Mouse (Mus musculus): ENCODE measurements at regions not wholly inside any gene's neighbourhood (a gene's known extent, or its start where the extent isn't known, plus 50 kb on each side); places are given as distances from the start of the nearest gene placed in this dataset.

DNA sequence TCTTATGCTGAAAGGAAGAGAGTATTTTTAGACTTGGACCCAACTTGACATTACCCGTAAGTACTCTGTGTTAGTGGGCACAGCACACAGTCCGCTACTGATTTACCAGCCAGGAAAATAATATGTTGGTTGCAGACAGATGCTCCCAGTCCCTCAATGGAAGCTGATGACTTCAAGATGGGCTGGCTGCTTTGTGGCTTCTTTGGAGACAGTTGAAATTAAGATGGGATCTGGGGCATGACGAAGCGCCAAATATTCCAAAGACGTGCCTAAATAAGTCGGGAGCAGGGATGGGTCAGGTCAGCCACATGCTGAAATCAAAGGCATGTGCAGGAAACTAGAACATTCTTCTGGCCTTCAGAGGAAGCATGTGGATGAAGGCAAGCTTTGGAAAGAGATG is 321.8 kb upstream of the Cdh5 start:
- in situ Hi-C loops (cut with MboI, MseI): no loop called here

DNA sequence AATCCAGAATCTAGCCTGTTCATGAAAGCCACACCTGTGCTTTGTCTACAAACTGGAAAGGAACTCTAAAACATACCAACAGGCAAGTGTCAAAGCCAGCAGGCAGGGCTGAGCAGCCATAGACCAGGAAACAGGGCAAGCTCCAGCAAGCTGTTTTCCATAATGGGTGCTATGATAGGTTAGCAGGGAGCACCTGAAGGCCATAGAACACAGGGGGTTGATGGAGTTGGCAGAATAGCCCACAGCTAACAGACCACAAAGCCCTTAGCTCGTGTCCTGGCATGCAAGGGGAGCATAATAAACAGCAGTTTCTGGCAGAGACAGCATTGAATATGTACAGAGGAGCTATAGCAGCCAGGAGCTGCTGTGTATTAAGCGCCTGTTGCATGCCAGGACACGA is 313.1 kb upstream of the Cdh5 start:
- in situ Hi-C loops (cut with MboI, MseI): no loop called here

DNA sequence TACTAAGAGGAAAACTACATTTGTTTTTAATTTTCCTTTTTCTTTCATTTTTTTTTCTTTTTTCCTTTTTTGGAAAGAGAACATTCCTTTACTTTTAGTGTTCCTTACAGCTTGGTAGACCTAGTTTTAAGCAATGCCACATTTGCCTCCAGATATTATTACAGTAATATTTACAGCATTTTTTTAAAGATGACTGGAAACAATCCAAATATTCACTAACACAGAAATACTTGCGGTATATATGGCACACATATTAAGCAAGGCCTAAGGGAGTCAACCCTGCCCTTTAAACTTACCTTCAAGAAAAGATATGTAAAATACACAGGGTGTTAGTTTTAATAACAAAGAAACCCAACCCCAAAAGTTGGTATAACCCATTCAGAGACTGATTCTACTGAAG is 308.1 kb upstream of the Cdh5 start:
- in situ Hi-C loops (cut with MboI, MseI): no loop called here

DNA sequence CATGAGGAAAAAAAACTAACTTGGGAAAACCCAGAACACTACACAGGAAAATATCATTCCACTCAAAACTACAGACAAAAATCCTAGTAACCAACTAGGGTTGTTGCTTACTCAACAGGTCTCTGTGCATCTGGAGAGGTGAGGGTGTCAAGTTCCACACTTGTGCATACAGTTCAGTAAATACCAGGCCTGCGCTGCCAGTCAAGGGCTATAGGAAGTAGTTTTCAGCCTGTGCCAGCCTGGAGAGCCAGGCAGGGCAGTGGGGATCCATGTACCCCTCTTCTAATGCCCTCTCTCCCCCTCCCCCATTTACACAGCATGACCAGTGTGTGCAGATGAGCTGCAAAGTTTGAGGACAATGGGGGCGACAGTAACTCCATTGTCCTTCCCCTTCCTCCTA is 302.8 kb upstream of the Cdh5 start:
- in situ Hi-C loops (cut with MboI, MseI): loop anchor here (5.0 kb wide), 1 partner anchor 1004 kb away; no protein-coding TSS in a partner anchor

DNA sequence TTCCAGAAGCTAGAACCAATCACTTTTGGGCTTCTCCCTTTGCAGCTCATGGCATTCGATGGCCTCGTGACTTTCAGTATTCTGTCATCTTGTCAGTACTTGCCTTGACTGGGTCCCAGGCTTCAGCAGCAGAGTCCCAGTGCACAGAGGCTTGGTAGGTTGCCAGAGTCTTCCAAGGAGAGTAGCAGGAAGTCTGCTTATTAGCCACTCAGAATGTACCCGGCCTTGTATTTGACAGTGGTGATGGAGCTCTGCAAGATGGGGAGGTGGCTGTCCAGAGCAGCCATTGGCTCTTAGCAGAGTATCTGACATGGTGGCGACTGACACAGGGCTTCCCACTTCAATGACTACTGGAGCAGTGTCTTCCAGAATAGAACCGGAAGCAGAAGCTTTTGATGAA is 293.3 kb upstream of the Cdh5 start:
- in situ Hi-C loops (cut with MboI, MseI): no loop called here

DNA sequence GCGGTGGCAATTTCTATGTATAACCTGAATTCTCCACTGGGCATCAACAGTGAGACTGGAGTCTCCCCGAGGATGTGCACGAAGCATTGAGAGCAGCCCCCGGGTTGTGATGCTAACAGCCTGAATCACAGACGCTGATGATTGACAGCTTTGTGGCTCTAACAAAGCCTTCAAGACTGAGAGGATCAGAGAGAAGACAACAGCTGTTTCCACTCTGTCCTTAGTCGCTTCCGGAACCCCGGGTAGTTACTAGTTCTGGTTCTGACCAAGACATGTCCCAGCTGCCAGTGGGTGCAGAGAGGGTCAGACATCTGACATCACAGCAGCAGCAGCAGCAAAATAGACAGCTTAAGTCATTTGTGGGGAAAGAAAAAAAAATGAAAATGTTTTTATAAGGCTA is 292.8 kb upstream of the Cdh5 start:
- in situ Hi-C loops (cut with MboI, MseI): no loop called here

DNA sequence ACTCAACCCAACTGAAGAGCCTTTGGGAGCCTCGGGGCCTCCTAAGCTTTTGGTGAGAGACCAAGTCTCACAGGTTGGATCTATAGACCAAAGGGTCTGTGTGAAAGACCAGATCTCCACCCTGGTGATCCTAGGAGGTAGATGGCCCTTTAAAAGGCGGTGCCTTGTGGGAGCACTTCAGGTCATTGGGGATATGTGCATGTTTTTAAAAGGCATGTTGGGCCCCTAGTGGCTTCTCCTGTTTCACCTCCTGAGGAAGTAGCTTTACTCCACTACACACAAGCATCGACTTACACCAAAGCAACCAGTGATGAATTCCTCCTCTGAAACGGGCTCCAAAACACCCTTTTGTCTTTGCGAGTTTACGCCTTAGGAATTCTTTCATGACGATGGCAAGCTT is 292.3 kb upstream of the Cdh5 start:
- in situ Hi-C loops (cut with MboI, MseI): no loop called here

DNA sequence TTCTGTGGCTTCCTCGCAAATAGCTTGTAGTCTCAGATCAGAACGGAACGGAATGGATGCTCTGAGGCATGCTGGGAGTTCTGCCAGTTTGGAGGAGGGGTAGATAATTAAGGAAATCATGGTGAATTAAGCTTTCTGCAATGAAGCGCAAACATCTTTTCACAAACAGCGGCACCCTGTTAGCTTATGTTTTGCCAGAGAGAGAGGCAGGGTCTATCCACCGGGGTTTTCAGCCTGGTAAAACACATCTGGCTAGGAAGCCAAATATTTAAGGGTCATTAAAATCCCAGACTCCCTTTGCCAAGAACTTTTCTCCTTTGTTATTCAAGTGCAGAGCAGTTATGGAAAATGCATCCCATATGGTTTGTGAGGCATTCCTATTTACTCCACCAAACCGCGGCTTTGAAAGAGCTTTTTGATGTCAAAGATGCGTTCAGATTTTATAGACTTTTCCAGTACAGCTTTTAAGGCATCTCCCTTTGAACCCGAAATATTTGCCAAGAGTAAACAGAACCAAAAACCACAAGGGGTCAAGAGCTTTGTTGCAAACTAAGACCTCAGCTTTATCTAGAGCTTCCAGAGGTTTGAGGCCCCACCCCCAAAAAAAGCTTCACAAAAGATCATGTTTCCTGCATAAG is 287.4 kb upstream of the Cdh5 start:
- in situ Hi-C loops (cut with MboI, MseI): no loop called here

DNA sequence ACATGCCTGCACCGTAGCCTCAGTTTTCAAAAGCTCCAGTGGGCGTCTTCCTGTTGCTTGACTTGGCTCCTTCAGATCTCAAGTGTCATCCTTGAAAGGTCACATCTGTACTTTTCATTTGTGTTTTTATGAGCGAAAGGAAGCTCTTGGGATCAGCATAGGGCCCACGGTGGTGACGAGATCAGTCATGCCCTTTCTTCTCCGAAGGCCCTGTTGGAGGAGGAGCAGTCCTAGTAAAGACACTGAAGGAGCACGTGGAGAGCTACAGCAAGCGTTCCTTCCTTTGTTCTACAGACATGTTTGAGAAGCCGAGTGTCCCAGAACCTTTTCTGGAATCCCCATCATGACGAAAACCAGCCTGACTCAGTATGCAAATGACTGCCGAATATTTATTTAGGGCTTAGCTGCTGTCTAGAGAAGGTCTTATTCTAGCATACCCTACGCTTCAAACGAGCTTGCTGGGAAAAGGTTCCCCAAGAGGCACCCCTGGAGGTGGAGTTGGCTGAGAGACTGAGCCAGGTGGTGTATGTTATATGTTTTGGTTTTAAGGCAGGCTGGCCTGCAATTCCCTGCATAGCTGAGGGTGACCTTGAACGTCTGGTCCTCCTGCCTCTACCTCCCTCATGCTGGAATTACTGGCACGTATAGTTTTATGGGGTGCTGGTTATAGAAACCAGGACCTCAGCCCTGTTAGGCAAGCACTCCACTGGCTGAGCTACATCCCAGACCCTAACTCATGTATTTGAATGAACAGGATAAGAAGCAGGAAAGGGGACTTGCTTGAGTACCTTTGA is 285.1 kb upstream of the Cdh5 start:
- in situ Hi-C loops (cut with MboI, MseI): no loop called here

DNA sequence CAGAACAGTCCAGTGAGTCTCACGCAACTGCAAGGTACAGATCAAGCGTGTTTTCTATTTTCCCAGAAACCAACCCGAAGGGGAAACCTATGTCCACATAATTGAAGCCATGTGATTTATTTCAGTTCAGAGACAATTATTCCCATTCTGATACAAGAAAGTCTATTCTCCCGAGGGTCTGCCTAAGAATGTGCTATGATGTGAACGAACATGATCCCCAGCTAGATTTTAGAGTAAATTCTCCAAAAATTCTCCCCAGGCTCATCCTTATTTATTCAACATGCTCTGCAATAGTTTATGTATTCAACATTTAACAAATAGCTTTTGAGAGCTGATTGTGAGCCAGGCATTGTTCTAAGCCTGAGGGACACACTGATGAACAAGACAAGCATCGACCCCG is 277.9 kb upstream of the Cdh5 start:
- in situ Hi-C loops (cut with MboI, MseI): no loop called here

DNA sequence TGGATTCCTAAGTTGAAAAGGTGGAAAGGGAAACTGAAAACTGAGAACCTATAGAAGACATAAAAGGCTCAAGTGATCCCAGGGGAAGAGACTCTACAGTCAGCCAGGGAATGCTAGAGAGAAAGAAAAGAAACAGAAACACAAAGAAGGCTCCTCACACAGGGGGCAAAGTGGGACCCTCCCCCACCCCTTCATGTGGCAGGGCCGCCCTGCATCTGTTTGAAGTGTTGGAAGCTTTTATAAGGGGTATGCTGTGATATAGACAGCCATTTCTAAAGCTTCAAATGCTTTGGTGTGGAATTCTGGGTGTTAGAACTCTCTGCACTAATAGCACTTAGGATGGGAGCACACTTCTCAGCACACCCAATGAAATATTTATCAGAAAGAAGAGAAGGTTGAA is 276.7 kb upstream of the Cdh5 start:
- in situ Hi-C loops (cut with MboI, MseI): no loop called here

DNA sequence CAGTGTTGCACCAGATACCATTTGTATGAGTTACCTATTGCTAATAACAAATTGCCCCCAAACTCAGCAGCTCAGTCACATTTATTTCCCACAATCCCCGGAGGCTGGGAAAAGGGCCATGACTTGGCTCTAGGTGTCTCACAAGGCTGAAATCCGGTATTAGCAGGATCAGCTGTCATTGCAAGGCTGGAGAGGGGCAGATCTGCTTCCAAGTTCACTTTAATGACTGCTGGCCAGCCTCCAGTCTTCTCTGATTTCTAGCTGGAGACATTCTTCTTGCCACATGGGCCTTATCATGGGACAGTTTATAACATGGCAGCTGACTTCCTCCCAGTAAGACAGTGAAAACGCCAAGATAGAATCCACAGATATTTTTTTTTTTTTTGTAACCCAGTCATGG is 276.1 kb upstream of the Cdh5 start:
- in situ Hi-C loops (cut with MboI, MseI): no loop called here

DNA sequence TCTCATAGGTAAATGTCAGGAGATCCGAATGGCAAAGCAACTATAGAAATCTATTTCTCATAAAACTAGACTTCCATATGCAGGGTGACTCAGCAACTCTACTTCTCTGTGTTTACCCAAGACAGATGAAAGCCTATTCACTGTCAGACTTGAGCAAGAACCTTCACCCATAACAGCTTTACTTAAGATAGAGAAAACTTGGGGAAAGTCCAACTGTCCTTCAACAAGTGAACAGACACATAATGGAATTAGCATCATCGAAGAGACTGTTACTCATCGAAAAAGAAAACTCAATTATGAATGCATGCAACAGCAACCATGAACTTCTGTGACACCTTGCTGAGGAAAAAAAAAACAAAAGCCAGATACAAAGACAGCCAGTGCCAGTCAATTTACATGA is 271.0 kb upstream of the Cdh5 start:
- in situ Hi-C loops (cut with MboI, MseI): no loop called here

DNA sequence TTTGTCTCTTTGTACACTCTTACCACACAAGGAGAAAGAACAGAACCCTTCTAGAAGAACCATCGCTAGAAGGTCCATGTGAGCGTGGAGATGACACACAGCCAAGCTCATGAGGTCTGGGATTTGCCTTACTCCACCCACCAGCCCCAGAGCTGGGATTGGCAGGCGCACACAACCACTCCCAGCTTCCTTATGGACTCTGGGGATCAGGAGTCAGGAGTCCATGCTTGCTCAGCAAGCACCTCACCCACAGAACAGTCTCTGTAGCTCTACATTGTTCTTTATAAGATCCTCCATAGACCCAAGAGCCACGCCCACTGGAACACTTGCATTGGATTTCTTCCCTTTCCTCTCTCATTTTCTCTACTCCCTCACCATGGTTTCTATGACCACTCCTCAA is 261.4 kb upstream of the Cdh5 start:
- in situ Hi-C loops (cut with MboI, MseI): no loop called here

DNA sequence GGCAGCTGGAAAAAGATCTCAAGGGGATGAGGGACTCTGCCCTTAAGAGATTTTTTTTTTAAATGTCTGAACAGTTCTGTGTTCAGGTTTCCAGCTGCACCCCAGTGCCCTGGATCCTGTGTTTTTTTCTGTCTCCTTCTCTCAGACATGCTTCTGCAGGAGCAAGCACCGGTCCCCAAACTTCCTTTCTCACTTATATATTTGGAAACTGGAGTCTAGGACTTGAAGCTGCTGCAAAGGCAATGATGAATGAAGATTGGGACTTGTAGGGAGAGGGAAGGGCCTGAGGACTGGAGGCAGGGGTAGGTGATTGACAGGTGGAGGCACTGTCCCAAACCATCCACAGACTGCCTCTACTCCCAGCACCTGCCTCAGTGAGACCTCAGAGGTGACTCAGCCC is 255.5 kb upstream of the Cdh5 start:
- in situ Hi-C loops (cut with MboI, MseI): no loop called here

DNA sequence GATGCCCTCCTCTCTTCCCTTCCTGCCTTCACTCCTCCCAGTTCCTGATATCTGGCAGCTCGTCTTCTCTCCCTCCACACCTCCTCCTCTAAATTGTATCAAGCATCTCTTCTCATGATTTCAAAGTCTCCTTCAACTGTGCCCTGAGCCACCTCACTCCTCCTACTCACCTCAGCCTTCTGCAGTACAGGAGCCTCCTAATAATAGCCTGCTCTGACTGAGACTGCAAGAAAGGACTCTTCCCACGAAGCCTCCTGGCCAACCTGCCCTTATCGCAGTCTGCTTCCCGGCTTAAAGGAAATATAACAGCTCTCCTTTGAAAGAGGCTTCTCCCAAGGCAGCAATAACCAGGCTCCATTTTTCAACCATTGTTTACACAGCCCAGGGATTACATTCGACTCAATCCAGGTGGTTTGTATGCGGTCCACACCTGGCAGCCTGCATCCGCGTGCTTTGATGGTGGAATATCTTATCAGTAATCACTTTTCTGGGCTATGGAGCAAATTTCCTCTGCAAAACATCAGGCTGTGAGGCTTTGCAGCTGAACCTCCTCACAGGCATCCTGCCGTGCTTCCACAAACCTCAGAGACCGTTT is 254.9 kb upstream of the Cdh5 start:
- in situ Hi-C loops (cut with MboI, MseI): no loop called here

DNA sequence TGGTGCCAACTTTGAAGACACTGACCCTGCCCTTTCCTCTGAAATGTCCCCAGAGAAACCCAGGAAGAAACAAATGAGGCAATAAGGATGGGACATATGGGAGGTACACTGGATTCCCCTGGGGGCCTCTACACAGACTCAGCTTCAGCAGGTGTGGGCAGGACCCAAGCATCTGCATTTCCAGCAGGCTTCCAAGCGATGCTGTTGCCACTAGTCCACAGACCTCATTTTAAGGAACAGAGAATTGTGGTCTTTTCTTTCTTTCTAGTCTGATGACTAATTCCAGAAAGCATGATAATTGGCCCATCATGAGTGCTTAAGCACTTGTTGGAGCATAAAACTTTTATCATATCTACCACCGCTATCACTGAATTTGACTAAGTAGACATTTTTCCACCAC is 251.6 kb upstream of the Cdh5 start:
- in situ Hi-C loops (cut with MboI, MseI): no loop called here

DNA sequence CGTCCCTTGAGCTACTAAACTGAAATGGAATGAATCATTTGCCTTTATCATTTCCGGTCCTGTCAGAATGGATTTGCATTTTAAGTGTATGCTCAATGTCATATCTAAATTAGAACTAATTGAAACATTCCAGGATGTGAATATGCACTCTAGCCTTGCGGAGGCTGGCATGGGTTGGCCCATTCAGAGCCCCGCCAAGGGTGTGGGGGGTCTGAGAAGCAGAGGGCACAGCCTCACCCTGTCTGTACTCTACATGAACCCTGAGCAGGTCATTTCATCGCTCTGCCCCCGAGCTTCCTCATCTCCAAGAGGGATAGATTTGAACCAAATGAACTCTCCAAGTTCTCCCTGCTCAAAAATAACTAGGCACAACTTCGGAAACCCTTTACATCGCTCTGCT is 250.1 kb upstream of the Cdh5 start:
- in situ Hi-C loops (cut with MboI, MseI): no loop called here

DNA sequence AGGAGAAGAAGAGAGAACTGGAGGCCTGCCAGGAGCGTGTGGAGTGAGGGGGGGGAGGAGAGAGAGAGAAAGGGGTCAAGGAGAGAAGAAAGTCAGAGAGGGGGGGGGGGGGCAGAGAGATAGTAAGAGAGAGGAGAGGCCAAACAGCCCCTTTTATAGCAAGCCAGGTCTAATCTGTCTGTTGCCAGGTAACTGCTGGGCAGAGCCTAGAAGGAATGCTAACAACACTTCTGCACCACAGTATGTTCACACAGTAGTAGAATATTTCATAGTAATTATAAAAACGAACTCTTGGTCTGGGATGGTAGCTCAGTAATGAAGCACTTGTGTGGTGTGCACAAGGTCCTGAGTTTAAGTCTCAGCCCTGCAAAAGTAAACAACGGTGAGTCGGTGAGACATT is 248.4 kb upstream of the Cdh5 start:
- in situ Hi-C loops (cut with MboI, MseI): no loop called here

DNA sequence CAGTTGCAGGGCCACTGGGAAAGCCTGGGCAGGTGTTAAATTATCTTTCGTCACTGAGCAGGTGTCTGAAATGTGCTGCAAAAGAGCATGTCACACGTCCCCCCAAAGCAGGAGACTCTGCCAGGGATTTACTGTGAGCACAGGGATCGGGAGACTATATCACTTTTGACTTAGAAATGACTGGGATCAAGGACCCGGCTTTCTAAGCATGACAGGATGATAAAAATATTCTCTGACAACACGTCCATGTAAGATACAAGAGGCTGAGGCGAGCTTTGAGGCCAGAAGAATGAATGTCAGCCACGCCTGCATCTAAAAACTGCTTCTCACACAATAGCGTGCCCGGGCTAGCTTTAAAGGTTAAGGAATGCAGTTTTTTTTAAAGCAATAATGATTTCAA is 246.1 kb upstream of the Cdh5 start:
- in situ Hi-C loops (cut with MboI, MseI): no loop called here

DNA sequence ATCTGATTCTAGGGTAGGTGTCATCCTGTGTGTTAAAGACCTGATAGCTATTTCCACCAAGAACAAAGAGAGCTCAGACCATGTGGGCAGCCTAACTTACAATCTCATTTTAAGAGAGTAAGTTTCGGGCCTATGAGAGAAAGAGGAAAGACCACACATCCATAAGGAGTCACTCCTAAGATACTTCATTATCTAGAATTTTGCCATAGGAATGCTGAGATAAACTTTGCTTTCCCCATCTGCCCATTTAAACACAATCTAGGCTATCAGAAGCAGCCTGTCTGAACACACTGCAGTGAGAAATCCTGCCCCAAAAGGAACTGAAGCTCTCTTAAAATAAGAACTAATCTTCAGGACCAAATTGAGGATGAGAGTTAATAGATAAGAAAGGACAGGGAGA is 242.3 kb upstream of the Cdh5 start:
- in situ Hi-C loops (cut with MboI, MseI): no loop called here

DNA sequence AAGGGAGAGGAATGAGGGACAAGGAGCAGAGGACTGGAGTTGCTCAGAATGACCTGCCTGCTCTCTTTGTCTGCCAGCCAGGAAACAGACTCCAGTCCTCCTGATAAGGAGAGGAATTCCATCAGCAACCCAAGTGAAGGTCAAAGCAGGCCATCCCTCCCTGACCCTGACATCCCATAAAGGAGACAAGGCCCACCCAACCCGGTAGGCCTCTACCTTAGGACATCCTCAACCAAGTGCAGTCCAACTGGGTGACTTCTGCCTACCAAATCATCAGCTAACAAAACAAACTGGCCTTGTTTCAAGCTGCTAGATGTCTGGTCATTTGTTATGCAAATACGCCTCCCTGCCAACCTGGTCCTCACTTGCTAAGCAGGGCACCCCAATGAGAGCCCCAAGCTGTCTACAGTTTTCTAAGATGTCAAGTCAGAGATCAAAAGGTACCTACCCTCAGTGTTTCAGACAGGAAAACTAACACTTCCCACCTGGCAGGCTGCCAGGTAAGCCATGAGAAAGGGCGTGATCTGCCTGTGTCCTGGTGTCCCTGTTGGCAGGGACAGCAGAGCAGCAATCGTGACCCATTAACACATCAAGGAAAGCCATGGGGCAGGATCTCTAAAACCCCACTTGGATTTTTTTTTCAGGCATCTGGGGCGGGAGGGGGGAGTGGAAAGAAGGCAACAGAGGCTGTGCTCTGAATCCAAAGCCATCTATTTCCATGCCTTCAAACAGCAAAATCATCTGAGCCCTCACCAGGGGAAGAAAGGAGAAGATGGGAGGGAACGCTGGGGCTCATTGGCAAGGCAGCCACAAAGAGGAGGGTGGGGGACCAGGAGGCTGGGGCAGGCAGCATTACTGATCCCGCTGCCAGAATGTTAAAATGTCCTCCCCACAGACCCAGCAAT is 227.6 kb upstream of the Cdh5 start:
- in situ Hi-C loops (cut with MboI, MseI): no loop called here

Data from T-helper 2 cell (primary cell).